Mouse (Mus musculus): ENCODE measurements around the gene Dstyk.

GRCm38 (mm10) chr1:132471032-132471431, 53.7 kb downstream of the Dstyk start:
- no peak for TF ChIP-seq CTCF (IDR thresholded peaks at IDR 0.05; ENCODE audit: extremely low read depth, insufficient read length, insufficient replicate concordance, low read depth, low read length)
- TF ChIP-seq POLR2A (IDR thresholded peaks at IDR 0.05; ENCODE audit: low read depth, low read length), result no peak

All from small intestine, adult 2 months (tissue).